Mouse (Mus musculus) heart, adult 2 months (tissue): Measurements from ENCODE around the gene Sdsl.

Experiments
- CTCF ChIP-seq: fragments of 200-600 bp; IDR thresholded peaks from 2 replicates; pipeline ENCODE4 v1.8.1; 2022; ENCODE audit warnings: antibody characterized with exemption, mild to moderate bottlenecking, moderate library complexity
- EP300 ChIP-seq: fragments of 200-500 bp; IDR thresholded peaks from 2 replicates; pipeline ENCODE4 v1.6.1; 2011; ENCODE audit warnings: low read depth, low read length, control low read depth; ENCODE audit not compliant: insufficient read depth
- POLR2A ChIP-seq: fragments of 200-500 bp; IDR thresholded peaks from 2 replicates; pipeline ENCODE4 v1.6.1; 2011; ENCODE audit warnings: mild to moderate bottlenecking, low read depth, low read length, control low read depth; ENCODE audit not compliant: insufficient read depth

GRCm38 (mm10) chr5:120495703-120496226 is 23.2 kb upstream of the Sdsl start:
- TF ChIP-seq CTCF (no peak), POLR2A (no peak), EP300 (no peak)
